Comparison of ENCODE assay signal across 9 mouse cellular contexts in the genomic region with DNA sequence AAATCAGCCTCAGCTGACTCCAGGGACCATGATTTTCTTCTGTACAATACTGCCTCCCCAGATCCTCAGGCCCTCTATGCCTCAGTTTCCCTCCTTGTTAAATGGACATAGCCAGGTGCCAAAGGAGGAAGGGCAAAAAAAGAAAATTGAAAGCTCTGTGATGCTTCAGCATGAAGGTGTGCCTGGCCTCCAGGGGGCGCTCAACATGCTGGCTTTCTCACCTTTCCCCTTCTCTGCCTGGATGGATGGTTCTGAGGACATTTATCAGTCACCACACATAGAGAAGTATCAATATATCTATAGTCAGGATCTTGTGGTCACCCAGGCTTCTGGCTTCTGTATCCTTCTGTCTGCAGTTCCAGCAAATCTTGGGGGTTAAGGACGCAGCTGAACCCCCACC. TPM values are rescaled to one million over a fixed set of nuclear protein-coding genes. Genes with fewer than 3 reads are reported as not detected.
DNase-seq lines count a peak whose midpoint lies in the region; ATAC-seq and TF ChIP-seq lines count a peak whose summit lies in the region.
"Had no signal": no experiment of that assay in that cellular context is flagged by ENCODE, and none has a peak within 500 bp of the region (broad histone marks: within the 10 kb centered on the region; RNA-seq: fewer than 3 reads in every experiment).

No protein-coding gene starts in this region.

- no peak overlapping the region for H3K27ac ChIP-seq in midbrain, embryonic 11.5 days (ENCODE audit: low read depth, low read length)
- no peak overlapping the region for H3K27ac ChIP-seq in midbrain, embryonic 16.5 days (ENCODE audit: low read length)
- no peak overlapping the region; the same call in 1 of the 2 replicates for H3K27ac ChIP-seq in lung, postnatal 0 days (ENCODE audit: low read length)
- H3K27ac ChIP-seq: heart, embryonic 13.5 days had no signal

- TF ChIP-seq CTCF in lung, postnatal 0 days (IDR thresholded peaks at IDR 0.05), result peak; percentile 84

- no peak overlapping the region for H3K4me2 ChIP-seq in midbrain, embryonic 11.5 days
- H3K4me2 ChIP-seq in midbrain, embryonic 16.5 days (ENCODE audit: low read length), result no peak overlapping the region
- H3K4me2 ChIP-seq in lung, postnatal 0 days (replicated peaks; ENCODE audit: low read depth, low read length), result no peak overlapping the region
- H3K4me2 ChIP-seq: heart, embryonic 13.5 days had no signal

- no peak for TF ChIP-seq EP300 in lung, postnatal 0 days (IDR thresholded peaks at IDR 0.05)

- peak; percentile 87 for DNase-seq in midbrain, embryonic 11.5 days (ENCODE audit: low spot score, missing footprints)
- DNase-seq in ZHBTc4 (ENCODE audit: low read depth, low spot score), result peak; percentile 73
- peak; percentile 82 to 84 for DNase-seq in cerebellum, postnatal 10 days
- peak; percentile 51 for DNase-seq in induced T-regulatory cell, adult 2 months (ENCODE audit: low read depth)
- DNase-seq in lung, postnatal 0 days (ENCODE audit: low spot score), result peak; percentile 54
- DNase-seq in spleen, postnatal 36 days (ENCODE audit: low spot score in 2 of 2), result peak; percentile 6 to 10

- H3K9me3 ChIP-seq in midbrain, embryonic 11.5 days (ENCODE audit: control insufficient read depth, low read length), result no peaks in the 10 kb centered on the region
- no peaks in the 10 kb centered on the region for H3K9me3 ChIP-seq in midbrain, embryonic 16.5 days (replicated peaks; ENCODE audit: control insufficient read depth, low read length, poor library complexity, severe bottlenecking)
- no peaks in the 10 kb centered on the region for H3K9me3 ChIP-seq in lung, postnatal 0 days (ENCODE audit: low read length)

- no peak overlapping the region for H3K4me3 ChIP-seq in midbrain, embryonic 11.5 days (ENCODE audit: low read depth, low read length)
- H3K4me3 ChIP-seq in midbrain, embryonic 16.5 days (ENCODE audit: low read depth, low read length), result no peak overlapping the region
- no peak overlapping the region for H3K4me3 ChIP-seq in lung, postnatal 0 days (ENCODE audit: low read depth, low read length)
- H3K4me3 ChIP-seq: heart, embryonic 13.5 days had no signal

- WGBS in midbrain, embryonic 11.5 days, result 40% methylated on average over 2 of the region's 2 CpGs
- 41% methylated on average over 2 of the region's 2 CpGs for WGBS in midbrain, embryonic 16.5 days
- WGBS in lung, postnatal 0 days, result 44% methylated on average over 2 of the region's 2 CpGs

- no peak overlapping the region for H3K9ac ChIP-seq in midbrain, embryonic 11.5 days (ENCODE audit: low read length)
- H3K9ac ChIP-seq in midbrain, embryonic 16.5 days (ENCODE audit: low read depth, low read length), result no peak overlapping the region
- no peak overlapping the region for H3K9ac ChIP-seq in lung, postnatal 0 days (replicated peaks; ENCODE audit: low read depth)
- H3K9ac ChIP-seq: heart, embryonic 13.5 days had no signal

- H3K27me3 ChIP-seq in midbrain, embryonic 11.5 days (ENCODE audit: control insufficient read depth, insufficient read depth, low read length), result no peaks in the 10 kb centered on the region
- no peaks in the 10 kb centered on the region for H3K27me3 ChIP-seq in midbrain, embryonic 16.5 days (ENCODE audit: control insufficient read depth, insufficient read depth, low read depth, low read length)
- no peaks in the 10 kb centered on the region for H3K27me3 ChIP-seq in lung, postnatal 0 days (replicated peaks; ENCODE audit: insufficient read depth, low read length)
- H3K27me3 ChIP-seq: heart, embryonic 13.5 days had no signal

- ATAC-seq in midbrain, embryonic 11.5 days (ENCODE audit: low FRiP score), result no peak
- ATAC-seq in midbrain, embryonic 16.5 days, result no peak
- ATAC-seq in lung, postnatal 0 days, result 0 out of 2 replicates have a peak, but pooled peaks have one; percentile 27
- ATAC-seq in erythroid progenitor cell, adult 5-6 weeks (replicated peaks; ENCODE audit: low FRiP score, poor library complexity, severe bottlenecking), result no peak

- H3K36me3 ChIP-seq in midbrain, embryonic 11.5 days (ENCODE audit: control insufficient read depth, insufficient read depth, low read length), result no peaks in the 10 kb centered on the region
- H3K36me3 ChIP-seq in midbrain, embryonic 16.5 days (ENCODE audit: control insufficient read depth, insufficient read depth, low read length), result no peaks in the 10 kb centered on the region
- H3K36me3 ChIP-seq in lung, postnatal 0 days (ENCODE audit: insufficient read depth, low read length), result no peaks in the 10 kb centered on the region
- H3K36me3 ChIP-seq: heart, embryonic 13.5 days had no signal

- H3K4me1 ChIP-seq in midbrain, embryonic 11.5 days (ENCODE audit: control insufficient read depth, insufficient read depth, low read length), result no peaks in the 10 kb centered on the region
- H3K4me1 ChIP-seq in midbrain, embryonic 16.5 days (ENCODE audit: control insufficient read depth, insufficient read depth, low read length), result peaks cover under 1% of the 10 kb centered on the region; the same call in 1 of the 2 replicates
- H3K4me1 ChIP-seq in lung, postnatal 0 days (ENCODE audit: insufficient read depth, low read depth, low read length), result no peaks in the 10 kb centered on the region; the same call in 1 of the 2 replicates

RNA-seq across cellular contexts. Expression of a gene that starts 49.3 kb away (rescaled TPM):
- polyA plus RNA-seq in midbrain, embryonic 11.5 days (2014; fragmentation: Nextera tagmentation; extraction: Ambion mirVana), result 134 and 149 TPM in 2 replicates
- polyA plus RNA-seq in midbrain, embryonic 16.5 days (2015; fragmentation: Nextera tagmentation; extraction: Ambion mirVana), result 52.1 and 58.2 TPM in 2 replicates
- polyA plus RNA-seq in lung, postnatal 0 days (2015; fragmentation: Nextera tagmentation; extraction: Ambion mirVana), result 249 and 273 TPM in 2 replicates
- 1.8 and 4.2 TPM in 2 replicates for total RNA-seq in erythroid progenitor cell, adult 5-6 weeks (2015; ENCODE audit: low replicate concordance)
- 2.0 and 2.6 TPM in 2 replicates for total RNA-seq in erythroid progenitor cell, adult 5-6 weeks (2017; ENCODE audit: low replicate concordance)

Comparison
In these comparisons a context has a peak if more than half of its experiments do, and no peak if none do; other contexts are left out.
1. DNase-seq: peak in every context shown above with its lines; median percentile 87 in midbrain, embryonic 11.5 days; 83 in cerebellum, postnatal 10 days; 73 in ZHBTc4; 54 in lung, postnatal 0 days; 51 in induced T-regulatory cell, adult 2 months; 8 in spleen, postnatal 36 days.